Comparison of ENCODE assay signal across 7 mouse cellular contexts in genomic region chr9:102719936-102720566, GRCm38 (mm10). TPM values are rescaled to one million over a fixed set of nuclear protein-coding genes. Genes with fewer than 3 reads are reported as not detected.
DNase-seq lines count a peak whose midpoint lies in the region; ATAC-seq and TF ChIP-seq lines count a peak whose summit lies in the region.

No protein-coding gene starts in this region.

- WGBS in hindbrain, embryonic 12.5 days, result 62% methylated on average over 17 of the region's 17 CpGs
- WGBS in liver, embryonic 14.5 days (ENCODE audit: insufficient replicate concordance), result 69% methylated on average over 17 of the region's 17 CpGs

- peak overlapping the region; percentile 82 for H3K4me2 ChIP-seq in hindbrain, embryonic 12.5 days (replicated peaks)
- peak overlapping the region; percentile 45 for H3K4me2 ChIP-seq in liver, embryonic 14.5 days (ENCODE audit: low read depth)

- peak overlapping the region; percentile 31 for H3K4me3 ChIP-seq in ES-Bruce4 (ENCODE audit: low read depth, low read length)
- H3K4me3 ChIP-seq in hindbrain, embryonic 12.5 days, result peak overlapping the region; percentile 80
- H3K4me3 ChIP-seq in liver, embryonic 14.5 days (ENCODE audit: insufficient read depth in 1 of 2, low read depth in 2 of 2, low read length in 2 of 2), result peak overlapping the region in 1 of 2 experiments; percentile 23; a peak in 2 of 4 replicates

- no peaks in the 10 kb centered on the region for H3K27me3 ChIP-seq in ES-Bruce4 (ENCODE audit: control insufficient read depth, insufficient read depth, low read length, poor library complexity, severe bottlenecking)
- 0 out of 2 replicates have a peak, but pooled peaks cover 2% of the 10 kb centered on the region for H3K27me3 ChIP-seq in hindbrain, embryonic 12.5 days
- H3K27me3 ChIP-seq in liver, embryonic 14.5 days (ENCODE audit: control insufficient read depth, insufficient read depth, low read length), result peaks cover 38% of the 10 kb centered on the region

- intact Hi-C loops in left cerebral cortex, postnatal 14 days (cut with DNase I), result loop anchor here (5.0 to 10.0 kb wide), 2 partner anchors 78 to 145 kb away; no protein-coding TSS in a partner anchor

- ATAC-seq in hindbrain, embryonic 12.5 days (ENCODE audit: low FRiP score), result no peak
- ATAC-seq in liver, embryonic 14.5 days (ENCODE audit: insufficient read depth), result no peak
- ATAC-seq in megakaryocyte progenitor cell, adult 5-6 weeks (replicated peaks; ENCODE audit: poor library complexity), result no peak

- no peak overlapping the region for H3K27ac ChIP-seq in ES-Bruce4 (ENCODE audit: insufficient read depth, low read length)
- H3K27ac ChIP-seq in hindbrain, embryonic 12.5 days, result peak overlapping the region; percentile 98
- H3K27ac ChIP-seq in liver, embryonic 14.5 days, result no peak overlapping the region

- TF ChIP-seq EP300 in ES-Bruce4 (IDR thresholded peaks at IDR 0.05; ENCODE audit: insufficient read depth, low read depth, low read length), result peak; percentile 92
- no peak for TF ChIP-seq EP300 in liver, embryonic 14.5 days (IDR thresholded peaks at IDR 0.05; ENCODE audit: low read depth)

- peak overlapping the region; percentile 74 for H3K9ac ChIP-seq in ES-Bruce4 (ENCODE audit: low read depth, poor library complexity, severe bottlenecking)
- peak overlapping the region; percentile 98 for H3K9ac ChIP-seq in hindbrain, embryonic 12.5 days
- H3K9ac ChIP-seq in liver, embryonic 14.5 days (replicated peaks), result no peak overlapping the region

- H3K4me1 ChIP-seq in ES-Bruce4 (ENCODE audit: control insufficient read depth, insufficient read depth, low read length), result peaks cover 26% of the 10 kb centered on the region
- H3K4me1 ChIP-seq in hindbrain, embryonic 12.5 days, result peaks cover 73% of the 10 kb centered on the region
- peaks cover 0 to 3% of the 10 kb centered on the region in 2 experiments; a peak in 2 of 4 replicates for H3K4me1 ChIP-seq in liver, embryonic 14.5 days (replicated peaks; ENCODE audit: control insufficient read depth in 2 of 2, insufficient read depth in 2 of 2, low read length in 1 of 2)

- no peaks in the 10 kb centered on the region for H3K9me3 ChIP-seq in ES-Bruce4 (replicated peaks; ENCODE audit: control insufficient read depth, insufficient read depth, low read length, poor library complexity, severe bottlenecking)
- no peaks in the 10 kb centered on the region for H3K9me3 ChIP-seq in hindbrain, embryonic 12.5 days (replicated peaks)
- no peaks in the 10 kb centered on the region for H3K9me3 ChIP-seq in liver, embryonic 14.5 days (ENCODE audit: control insufficient read depth, low read length)

- no peak for TF ChIP-seq POLR2A in ES-Bruce4 (IDR thresholded peaks at IDR 0.05; ENCODE audit: insufficient read depth, low read length)

- TF ChIP-seq CTCF in ES-Bruce4 (IDR thresholded peaks at IDR 0.05; ENCODE audit: low read depth, low read length), result no peak
- no peak for TF ChIP-seq CTCF in liver, embryonic 14.5 days (IDR thresholded peaks at IDR 0.05; ENCODE audit: low read depth)

- peaks cover 48% of the 10 kb centered on the region for H3K36me3 ChIP-seq in ES-Bruce4 (ENCODE audit: control insufficient read depth, insufficient read depth, low read length, poor library complexity, severe bottlenecking)
- H3K36me3 ChIP-seq in hindbrain, embryonic 12.5 days, result peaks cover 47% of the 10 kb centered on the region
- H3K36me3 ChIP-seq in liver, embryonic 14.5 days (replicated peaks; ENCODE audit: control insufficient read depth, insufficient read depth, low read depth), result no peaks in the 10 kb centered on the region

- DNase-seq in R1 (ENCODE audit: low read depth, low spot score), result peak; percentile 66
- no peak for DNase-seq in liver, embryonic 14.5 days (ENCODE audit: low read depth in 3 of 3, low spot score in 3 of 3)
- no peak for DNase-seq in left cerebral cortex, postnatal 14 days (ENCODE audit: low spot score in 2 of 2)
- DNase-seq in retina, postnatal 1 day, result no peak

RNA-seq across cellular contexts. Expression of gene Amotl2, which starts 3.6 kb away (rescaled TPM):
- 227 and 231 TPM in 2 replicates for polyA plus RNA-seq in ES-Bruce4 (2011; ENCODE audit: insufficient read depth, insufficient read length, low read depth, missing spikeins)
- 109 and 110 TPM in 2 replicates for polyA plus RNA-seq in hindbrain, embryonic 12.5 days (2016; fragmentation: Nextera tagmentation; extraction: Ambion mirVana)
- 2.1 and 2.6 TPM in 2 replicates for polyA plus RNA-seq in liver, embryonic 14.5 days (2012; rRNA removed)
- polyA plus RNA-seq in liver, embryonic 14.5 days (2014; fragmentation: Nextera tagmentation; extraction: Ambion mirVana), result 2.5 and 3.0 TPM in 2 replicates
- total RNA-seq in left cerebral cortex, postnatal 14 days (2021), result 10 to 100 TPM; 16.7 to 19.5 TPM
- total RNA-seq in megakaryocyte progenitor cell, adult 5-6 weeks (2015), result 0.84 and 2.1 TPM in 2 replicates
- 0.98 and 8.5 TPM in 2 replicates for total RNA-seq in megakaryocyte progenitor cell, adult 5-6 weeks (2017)

Comparison
In these comparisons a context has a peak if more than half of its experiments do, and no peak if none do; other contexts are left out.
1. RNA of gene Amotl2, which starts 3.6 kb away (polyA plus RNA-seq): 227 to 231 TPM in ES-Bruce4 and 109 to 110 TPM in hindbrain, embryonic 12.5 days; 2.1 to 3.0 TPM in liver, embryonic 14.5 days; every median in the first group is over 10 times any median in the second.